Mouse (Mus musculus) adrenal gland, postnatal 4 days (tissue): ENCODE results near the gene Olfr1132. TPM values are rescaled to one million over a fixed set of nuclear protein-coding genes. Genes with fewer than 3 reads are reported as not detected.
"Not testable (repeated sequence)": the region's sequence is repeated elsewhere in the genome, so short reads cannot be mapped to it uniquely, and the experiment has no call there.

Experiments used
- DNase-seq, 2 experiments: peaks; one replicate each; pipeline ENCODE4 v3.0.0; 2021 to 2022; ENCODE audit warnings: low spot score in 2 of 2, mixed read lengths in 2 of 2
- long read RNA-seq, 2 experiments: library from polyadenylated mRNA; stranded (forward); transcript quantifications; one replicate each; pipeline ENCODE4 v2.0.0; 2021
- total RNA-seq, 2 experiments: library from RNA; stranded (reverse); gene quantifications; 2 replicates each; pipeline ENCODE4 v1.2.3; 2021

Olfr1132 gene
- total RNA-seq: not detected
- long read RNA-seq, experiment 1: 0 reads
- long read RNA-seq, experiment 2: 0 reads

GRCm38 (mm10) chr2:87637435-87637834, at the start of gene Olfr1132:
Olfr1132 (minus strand) TSS chr2:87637535.
- DNase-seq: no peak

- DNase-seq: no peak
Measured at GRCm38 (mm10) chr2:87673564-87673963, 36.2 kb upstream of the Olfr1132 start, which contains the start of gene Olfr1135. Olfr1135 (minus strand) TSS chr2:87673664.

- no peak for DNase-seq
Measured at GRCm38 (mm10) chr2:87658360-87658759, 21.0 kb upstream of the Olfr1132 start, which contains the start of gene Olfr1134. Olfr1134 (minus strand) TSS chr2:87658460.

- no peak for DNase-seq
Measured at GRCm38 (mm10) chr2:87647274-87647673, 9.9 kb upstream of the Olfr1132 start, which contains the start of gene Olfr1133. Olfr1133 (minus strand) TSS chr2:87647374.

GRCm38 (mm10) chr2:87642441-87642840, 5.1 kb upstream of the Olfr1132 start:
- DNase-seq: no peak

- DNase-seq: no peak
Measured at GRCm38 (mm10) chr2:87626804-87627203, 10.5 kb downstream of the Olfr1132 start, which contains the start of gene Olfr1131. Olfr1131 (plus strand) TSS chr2:87627104.

GRCm38 (mm10) chr2:87605912-87606311, 31.4 kb downstream of the Olfr1132 start, which contains the start of gene Olfr1130:
Olfr1130 (plus strand) TSS chr2:87606212.
- not testable (repeated sequence) for DNase-seq

Other genes starting within 250 kb of the Olfr1132 start
- gene Olfr1123, start 220.9 kb downstream of the Olfr1132 start, total RNA-seq: not detected
- not detected for gene Olfr1124, start 207.3 kb downstream of the Olfr1132 start, total RNA-seq
- not detected for gene Olfr1126, start 183.6 kb downstream of the Olfr1132 start, total RNA-seq
- gene Pramel7, start 140.4 kb downstream of the Olfr1132 start, total RNA-seq: not detected
- not detected for gene Pramel6, start 131.0 kb downstream of the Olfr1132 start, total RNA-seq
- not detected for gene Olfr153, start 105.7 kb downstream of the Olfr1132 start, total RNA-seq
- not detected for gene Olfr1128, start 92.0 kb downstream of the Olfr1132 start, total RNA-seq
- gene Olfr1129, start 63.6 kb downstream of the Olfr1132 start, total RNA-seq: not detected
- not detected for gene Olfr1130, start 31.3 kb downstream of the Olfr1132 start, total RNA-seq
- gene Olfr1131, start 10.4 kb downstream of the Olfr1132 start, total RNA-seq: not detected
- gene Olfr1133, start 9.8 kb upstream of the Olfr1132 start, total RNA-seq: not detected
- gene Olfr1134, start 20.9 kb upstream of the Olfr1132 start, total RNA-seq: not detected
- gene Olfr1135, start 36.1 kb upstream of the Olfr1132 start, total RNA-seq: not detected
- gene Olfr1136, start 56.4 kb upstream of the Olfr1132 start, total RNA-seq: not detected
- not detected for gene Olfr1137, start 75.6 kb upstream of the Olfr1132 start, total RNA-seq
- not detected for gene Olfr1138, start 102.4 kb upstream of the Olfr1132 start, total RNA-seq
- gene Olfr1140, start 106.2 kb upstream of the Olfr1132 start, total RNA-seq: not detected
- not detected for gene Olfr1141, start 116.5 kb upstream of the Olfr1132 start, total RNA-seq
- gene Olfr152, start 141.9 kb upstream of the Olfr1132 start, total RNA-seq: not detected
- not detected for gene Olfr1143, start 163.1 kb upstream of the Olfr1132 start, total RNA-seq
- gene Olfr1145, start 172.3 kb upstream of the Olfr1132 start, total RNA-seq: not detected
- gene Olfr1148, start 193.0 kb upstream of the Olfr1132 start, total RNA-seq: not detected
- gene Olfr1150-ps1, start 206.5 kb upstream of the Olfr1132 start, total RNA-seq: not detected
- gene Olfr1151, start 218.3 kb upstream of the Olfr1132 start, total RNA-seq: not detected
- gene Olfr1152, start 229.0 kb upstream of the Olfr1132 start, total RNA-seq: not detected